Mouse (Mus musculus): ENCODE data around the gene Tdrd6. TPM values are rescaled to one million over a fixed set of nuclear protein-coding genes. Genes with fewer than 3 reads are reported as not detected.

Gene Tdrd6
- total and polyA plus RNA-seq, 2 experiments from 2014 or later: 0.11 TPM; not detected in 1

- ATAC-seq (ENCODE audit: insufficient read depth, low read depth) (peak; percentile 83), DNase-seq (ENCODE audit: low spot score) (peak; percentile 51)
- Histone ChIP-seq H3K4me1 (ENCODE audit: control insufficient read depth, insufficient read depth) (peaks cover 8% of the 10 kb centered on the region; the same call in 1 of the 2 replicates), H3K27ac (ENCODE audit: low read depth) (peak overlapping the region; percentile 46), H3K4me3 (ENCODE audit: low read depth, low read length) (0 out of 2 replicates have a peak overlapping the region, but pooled peaks have one; percentile 7), H3K9ac (replicated peaks; ENCODE audit: low read depth, low read length) (no peak overlapping the region), H3K36me3 (replicated peaks; ENCODE audit: control insufficient read depth, insufficient read depth, low read length) (no peaks in the 10 kb centered on the region), H3K9me3 (replicated peaks; ENCODE audit: control insufficient read depth, low read length) (no peaks in the 10 kb centered on the region), H3K4me2 (ENCODE audit: low read depth, low read length) (peak overlapping the region; percentile 40), H3K27me3 (ENCODE audit: control insufficient read depth, insufficient read depth, low read length) (no peaks in the 10 kb centered on the region)
- 14% methylated on average over 8 of the region's 8 CpGs for WGBS
- TF ChIP-seq CTCF (IDR thresholded peaks at IDR 0.05; ENCODE audit: low read depth) (no peak), EP300 (IDR thresholded peaks at IDR 0.05; ENCODE audit: low read depth) (no peak)
These were observed 49.1 kb downstream of the Tdrd6 start for GRCm38 (mm10) chr17:43581012-43581467.

- Histone ChIP-seq H3K27me3 (ENCODE audit: control insufficient read depth, insufficient read depth, low read length) (no peaks in the 10 kb centered on the region), H3K27ac (ENCODE audit: low read depth) (peak overlapping the region; percentile 46; the same call in 1 of the 2 replicates), H3K36me3 (replicated peaks; ENCODE audit: control insufficient read depth, insufficient read depth, low read length) (no peaks in the 10 kb centered on the region), H3K4me3 (ENCODE audit: low read depth, low read length) (no peak overlapping the region), H3K9ac (replicated peaks; ENCODE audit: low read depth, low read length) (no peak overlapping the region), H3K9me3 (replicated peaks; ENCODE audit: control insufficient read depth, low read length) (no peaks in the 10 kb centered on the region), H3K4me1 (ENCODE audit: control insufficient read depth, insufficient read depth) (peaks cover 8% of the 10 kb centered on the region; the same call in 1 of the 2 replicates), H3K4me2 (ENCODE audit: low read depth, low read length) (peak overlapping the region; percentile 40)
- DNase-seq (ENCODE audit: low spot score) (peak; percentile 11), ATAC-seq (ENCODE audit: insufficient read depth, low read depth) (no peak)
- WGBS: 17% methylated on average over 3 of the region's 3 CpGs
- TF ChIP-seq CTCF (IDR thresholded peaks at IDR 0.05; ENCODE audit: low read depth) (no peak), EP300 (IDR thresholded peaks at IDR 0.05; ENCODE audit: low read depth) (no peak)
These were observed 49.6 kb downstream of the Tdrd6 start for GRCm38 (mm10) chr17:43580456-43580855.

GRCm38 (mm10) chr17:43573624-43574073 is 56.5 kb downstream of the Tdrd6 start:
- H3K9me3 ChIP-seq (replicated peaks; ENCODE audit: control insufficient read depth, low read length): no peaks in the 10 kb centered on the region
- no peaks in the 10 kb centered on the region for H3K36me3 ChIP-seq (replicated peaks; ENCODE audit: control insufficient read depth, insufficient read depth, low read length)
- no peak for ATAC-seq (ENCODE audit: insufficient read depth, low read depth)
- no peak overlapping the region for H3K27ac ChIP-seq (ENCODE audit: low read depth)
- 42% methylated on average over 3 of the region's 3 CpGs for WGBS
- H3K4me3 ChIP-seq (ENCODE audit: low read depth, low read length): no peak overlapping the region
- H3K4me2 ChIP-seq (ENCODE audit: low read depth, low read length): no peak overlapping the region
- TF ChIP-seq CTCF (IDR thresholded peaks at IDR 0.05; ENCODE audit: low read depth) (no peak), EP300 (IDR thresholded peaks at IDR 0.05; ENCODE audit: low read depth) (no peak)
- no peak for DNase-seq (ENCODE audit: low spot score)
- no peaks in the 10 kb centered on the region for H3K27me3 ChIP-seq (ENCODE audit: control insufficient read depth, insufficient read depth, low read length)
- H3K4me1 ChIP-seq (ENCODE audit: control insufficient read depth, insufficient read depth): peaks cover 3% of the 10 kb centered on the region; the same call in 1 of the 2 replicates
- H3K9ac ChIP-seq (replicated peaks; ENCODE audit: low read depth, low read length): no peak overlapping the region

- TF ChIP-seq CTCF (IDR thresholded peaks at IDR 0.05; ENCODE audit: low read depth) (no peak), EP300 (IDR thresholded peaks at IDR 0.05; ENCODE audit: low read depth) (no peak)
- no peaks in the 10 kb centered on the region for H3K36me3 ChIP-seq (replicated peaks; ENCODE audit: control insufficient read depth, insufficient read depth, low read length)
- 70% methylated on average over 7 of the region's 7 CpGs for WGBS
These were observed 60.8 kb downstream of the Tdrd6 start for GRCm38 (mm10) chr17:43569287-43569686.

GRCm38 (mm10) chr17:43567992-43568888 is 61.9 kb downstream of the Tdrd6 start, which contains the start of gene Pla2g7:
TSS of gene Pla2g7 (plus strand) at chr17:43568098.
- DNase-seq (ENCODE audit: low spot score) (peak; percentile 57), ATAC-seq (ENCODE audit: insufficient read depth, low read depth) (peak; percentile 66)
- Histone ChIP-seq H3K9ac (replicated peaks; ENCODE audit: low read depth, low read length) (peak within 1 kb of the TSS; percentile 12), H3K36me3 (replicated peaks; ENCODE audit: control insufficient read depth, insufficient read depth, low read length) (no peaks in the 10 kb centered on the region), H3K27ac (ENCODE audit: low read depth) (no peak within 1 kb of the TSS), H3K9me3 (replicated peaks; ENCODE audit: control insufficient read depth, low read length) (no peaks in the 10 kb centered on the region), H3K4me1 (ENCODE audit: control insufficient read depth, insufficient read depth) (peaks cover 4% of the 10 kb centered on the region; the same call in 1 of the 2 replicates), H3K4me2 (ENCODE audit: low read depth, low read length) (peak within 1 kb of the TSS; percentile 68), H3K27me3 (ENCODE audit: control insufficient read depth, insufficient read depth, low read length) (no peaks in the 10 kb centered on the region), H3K4me3 (ENCODE audit: low read depth, low read length) (peak within 1 kb of the TSS; percentile 52)
- TF ChIP-seq CTCF (IDR thresholded peaks at IDR 0.05; ENCODE audit: low read depth) (no peak), EP300 (IDR thresholded peaks at IDR 0.05; ENCODE audit: low read depth) (no peak)
- 1% methylated on average over 34 of the region's 34 CpGs for WGBS

More at GRCm38 (mm10) chr17:43569287-43569686, 60.8 kb downstream of the Tdrd6 start:
- Histone ChIP-seq H3K9me3 (replicated peaks; ENCODE audit: control insufficient read depth, low read length) (no peaks in the 10 kb centered on the region), H3K4me2 (ENCODE audit: low read depth, low read length) (no peak overlapping the region), H3K9ac (replicated peaks; ENCODE audit: low read depth, low read length) (no peak overlapping the region), H3K4me3 (ENCODE audit: low read depth, low read length) (no peak overlapping the region), H3K27ac (ENCODE audit: low read depth) (no peak overlapping the region), H3K4me1 (ENCODE audit: control insufficient read depth, insufficient read depth) (peaks cover 4% of the 10 kb centered on the region; the same call in 1 of the 2 replicates), H3K27me3 (ENCODE audit: control insufficient read depth, insufficient read depth, low read length) (no peaks in the 10 kb centered on the region)
- DNase-seq (ENCODE audit: low spot score) (no peak), ATAC-seq (ENCODE audit: insufficient read depth, low read depth) (no peak)

All from heart, postnatal 0 days (tissue).